Mouse (Mus musculus) heart, postnatal 25 days (tissue): Measurements from ENCODE around the gene Cpb1. TPM values are rescaled to one million over a fixed set of nuclear protein-coding genes. Genes with fewer than 3 reads are reported as not detected.

Experiments used
- microRNA-seq: library from miRNA; unstranded; fragments of <30 nt; microRNA quantifications from one replicate; pipeline ENCODE4 v1.2.0, GENCODE M21; 2022
- total RNA-seq, 2 experiments: library from RNA; stranded (reverse); gene quantifications; 2 replicates each; pipeline ENCODE4 v1.2.3; 2021

Gene Cpb1
- total RNA-seq, 2 experiments from 2014 or later = not detected

Small RNA genes within 50 kb of the gene (microRNA-seq; reads per million reads assigned to microRNA genes)
- gene Mir7007 = 1.9 reads per million

Other genes with a start within 250 kb of the Cpb1 start
- gene Hps3, start 240.4 kb downstream of the Cpb1 start, total RNA-seq = 1 to 10 TPM; 7.3 to 8.2 TPM
- gene Hltf, start 217.9 kb downstream of the Cpb1 start, total RNA-seq = 10 to 100 TPM; 10.9 to 14.0 TPM
- gene Gyg, start 120.4 kb downstream of the Cpb1 start, total RNA-seq = 100 to 1,000 TPM; 145 to 158 TPM
- gene Cpa3, start 33.6 kb downstream of the Cpb1 start, total RNA-seq = 1 to 10 TPM; 1.4 TPM
- not detected for gene Agtr1b, start 91.4 kb upstream of the Cpb1 start, total RNA-seq